Mouse (Mus musculus): ENCODE measurements around the gene Capns1.
A peak's percentile ranks its signal among the peaks of the same experiment; 100 is the strongest.
"Not testable (repeated sequence)": the region's sequence is repeated elsewhere in the genome, so short reads cannot be mapped to it uniquely, and the experiment has no call there.

Gene Capns1

GRCm38 (mm10) chr7:30198481-30198971 lies at the start of gene Capns1:
Gene Capns1 (minus strand): TSS chr7:30198811.
- DNase-seq = peak; percentile 58

DNA sequence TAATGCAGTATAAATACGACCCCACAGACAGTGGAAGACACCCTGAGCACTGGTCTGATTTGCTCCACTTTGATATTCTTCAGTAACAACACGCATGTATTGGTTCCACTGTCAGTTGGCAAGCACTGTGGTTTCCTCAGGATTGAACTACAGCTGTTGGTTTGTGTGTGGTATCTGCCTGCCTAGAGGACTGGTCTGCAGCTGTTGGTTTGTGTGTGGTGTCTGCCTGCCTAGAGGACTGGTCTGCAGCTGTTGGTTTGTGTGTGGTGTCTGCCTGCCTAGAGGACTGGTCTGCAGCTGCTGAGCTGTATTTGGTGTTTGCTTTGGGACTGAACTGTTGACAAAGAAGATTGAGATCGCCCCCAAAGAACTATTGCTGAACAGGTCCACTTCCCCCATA lies 38.8 kb upstream of the Capns1 start:
- not testable (repeated sequence) for DNase-seq

- DNase-seq = no peak
These were observed 37.0 kb upstream of the Capns1 start, which contains the start of gene Ovol3 for GRCm38 (mm10) chr7:30235625-30236024. Gene Ovol3 (minus strand): TSS chr7:30235725.

DNA sequence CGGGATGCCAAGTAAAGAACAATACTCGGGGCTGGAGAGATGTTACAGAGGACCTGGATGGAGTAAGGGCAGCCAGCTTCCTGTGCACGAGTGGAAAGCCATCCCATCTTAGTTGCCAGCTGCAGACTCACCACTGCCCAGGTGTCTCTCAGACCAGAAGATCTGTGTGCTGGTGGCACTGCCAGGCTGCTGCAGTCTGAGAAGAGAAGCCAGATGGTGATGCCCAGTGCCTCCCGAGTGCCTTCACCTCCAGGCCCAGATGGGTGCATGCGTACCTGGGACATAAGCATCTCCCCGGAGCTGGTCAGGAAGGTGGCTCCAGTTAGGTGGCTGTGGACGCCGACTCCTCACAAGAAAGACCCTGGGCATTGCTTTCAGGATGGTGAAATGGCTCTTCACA lies 36.5 kb upstream of the Capns1 start:
- no peak for DNase-seq

DNA sequence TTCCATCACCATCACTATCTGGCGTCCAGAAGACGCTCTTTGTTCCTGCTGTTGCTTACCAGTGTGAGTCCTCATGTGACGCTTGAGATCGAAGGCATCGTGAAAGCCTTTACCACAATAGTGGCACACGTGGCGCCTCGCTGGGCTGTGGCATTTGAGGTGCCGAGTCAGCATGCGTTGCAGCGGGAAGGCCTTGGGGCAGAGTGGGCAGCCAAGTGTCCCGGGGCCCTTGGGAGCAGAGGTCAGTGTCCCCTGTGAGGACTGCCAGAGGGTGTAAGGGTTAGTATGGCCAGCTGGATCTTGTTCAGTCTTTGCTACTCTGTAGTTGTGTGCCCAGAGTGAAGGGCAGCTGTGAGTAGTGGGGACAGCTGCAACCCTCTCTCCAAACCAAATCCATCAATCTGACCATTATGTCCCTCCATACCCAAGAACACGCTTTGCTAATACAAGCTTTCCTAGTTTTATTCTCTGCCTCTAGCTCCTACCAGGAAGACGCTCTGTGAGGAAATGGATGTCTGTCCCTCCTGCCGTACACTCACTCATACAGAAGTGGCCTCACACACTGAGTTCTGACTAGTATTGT lies 35.8 kb upstream of the Capns1 start:
- DNase-seq = no peak

GRCm38 (mm10) chr7:30233387-30233786 lies 34.8 kb upstream of the Capns1 start:
- peak; percentile 35 to 40 for DNase-seq

DNA sequence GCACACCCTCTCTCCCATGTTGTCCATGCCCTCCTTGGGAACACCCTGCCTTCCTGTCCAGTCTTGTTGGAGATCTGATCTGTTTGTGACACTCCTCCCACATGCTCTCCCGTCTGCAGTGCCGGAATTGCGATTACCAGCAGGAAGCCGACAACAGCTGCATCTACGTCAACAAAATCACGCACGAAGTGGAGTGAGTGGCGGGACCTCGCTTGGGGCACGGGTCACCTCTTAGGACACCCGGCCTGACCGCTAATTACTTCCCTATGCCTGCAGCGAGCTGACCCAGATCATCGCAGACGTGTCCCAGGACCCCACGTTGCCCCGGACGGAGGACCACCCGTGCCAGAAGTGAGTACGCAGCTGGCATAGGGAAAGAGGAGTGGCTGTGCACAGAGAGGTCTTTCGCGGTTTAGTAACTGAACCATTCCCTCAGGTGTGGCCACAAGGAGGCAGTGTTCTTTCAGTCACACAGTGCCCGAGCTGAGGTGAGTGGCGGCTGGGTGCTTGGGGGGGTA lies 34.1 kb upstream of the Capns1 start:
- DNase-seq = peak; percentile 61 to 66

DNA sequence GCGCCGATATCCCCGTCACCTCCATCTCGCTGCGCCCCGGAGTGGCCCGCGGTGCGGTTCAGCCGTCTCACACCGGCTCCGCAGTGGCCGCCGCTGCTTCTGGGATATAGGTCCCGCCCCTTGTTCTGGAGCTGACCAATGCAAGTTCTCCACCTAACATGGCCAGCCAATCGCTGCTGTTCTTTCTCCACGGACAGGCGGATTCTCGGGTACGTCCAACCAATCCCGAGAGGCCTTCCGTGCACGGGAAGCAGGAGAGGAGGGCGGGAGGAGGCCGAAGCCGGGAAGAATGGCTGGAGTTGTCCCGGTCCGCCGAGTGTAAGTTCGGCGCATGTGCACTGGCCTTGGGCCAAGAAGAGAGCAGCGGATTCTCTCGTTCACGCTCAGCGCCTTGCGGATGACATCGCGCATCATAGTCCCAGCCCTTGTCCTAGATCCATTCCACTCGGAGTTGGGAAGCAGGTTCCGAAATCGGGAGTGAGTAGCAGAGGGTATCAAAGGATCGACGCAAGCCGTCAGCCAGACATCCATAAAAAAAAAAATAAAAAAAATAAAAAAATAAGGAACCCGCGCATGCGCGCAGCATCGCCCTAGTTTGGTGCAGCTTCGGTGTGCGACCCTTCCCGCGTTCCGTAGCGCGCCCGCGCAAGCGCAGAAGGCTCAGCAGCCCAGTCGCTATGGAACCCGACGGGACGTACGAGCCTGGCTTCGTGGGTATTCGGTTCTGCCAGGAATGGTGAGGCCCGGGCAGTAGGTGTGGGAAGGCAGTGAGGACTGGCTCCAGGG lies 33.3 kb upstream of the Capns1 start, which contains the start of the genes Polr2i and Tbcb:
Gene Polr2i (plus strand): TSS at position 280 of the 786 bp plus-strand sequence.
Gene Tbcb (minus strand): TSS at position 604 of the 786 bp plus-strand sequence.
- peak; percentile 99 for DNase-seq

GRCm38 (mm10) chr7:30231328-30231668 lies 32.7 kb upstream of the Capns1 start:
- DNase-seq = no peak

GRCm38 (mm10) chr7:30224206-30224605 lies 25.6 kb upstream of the Capns1 start:
- no peak for DNase-seq

- no peak for DNase-seq
These were observed 23.6 kb upstream of the Capns1 start for GRCm38 (mm10) chr7:30222205-30222604.

- no peak for DNase-seq
These were observed 22.8 kb upstream of the Capns1 start for GRCm38 (mm10) chr7:30221433-30221832.

GRCm38 (mm10) chr7:30220008-30220356 lies 21.4 kb upstream of the Capns1 start:
- no peak for DNase-seq

GRCm38 (mm10) chr7:30219293-30220007 lies 20.8 kb upstream of the Capns1 start:
- DNase-seq = peak; percentile 57 to 62

- DNase-seq = no peak
These were observed 18.7 kb upstream of the Capns1 start for GRCm38 (mm10) chr7:30217277-30217676.

GRCm38 (mm10) chr7:30216723-30217151 lies 18.1 kb upstream of the Capns1 start:
- DNase-seq = peak; percentile 83 to 87

DNA sequence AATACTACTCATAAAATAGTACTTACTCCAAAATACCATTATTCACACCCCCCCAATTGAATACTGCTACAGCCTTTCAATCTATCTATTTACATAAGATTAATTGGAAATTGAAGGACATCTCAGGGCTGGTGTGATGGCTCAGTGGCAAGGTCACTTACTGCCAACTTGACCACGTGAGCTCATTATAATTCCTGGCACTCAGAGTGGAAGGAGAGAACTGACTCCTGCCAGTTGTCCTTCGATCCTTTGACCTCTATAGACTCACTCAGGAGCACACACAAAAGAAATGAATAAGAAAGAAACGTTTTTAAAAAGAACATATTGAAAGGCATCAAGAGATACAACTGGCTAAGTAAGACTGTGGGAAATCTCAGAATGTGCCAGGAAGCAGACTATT lies 17.3 kb upstream of the Capns1 start:
- no peak for DNase-seq

DNA sequence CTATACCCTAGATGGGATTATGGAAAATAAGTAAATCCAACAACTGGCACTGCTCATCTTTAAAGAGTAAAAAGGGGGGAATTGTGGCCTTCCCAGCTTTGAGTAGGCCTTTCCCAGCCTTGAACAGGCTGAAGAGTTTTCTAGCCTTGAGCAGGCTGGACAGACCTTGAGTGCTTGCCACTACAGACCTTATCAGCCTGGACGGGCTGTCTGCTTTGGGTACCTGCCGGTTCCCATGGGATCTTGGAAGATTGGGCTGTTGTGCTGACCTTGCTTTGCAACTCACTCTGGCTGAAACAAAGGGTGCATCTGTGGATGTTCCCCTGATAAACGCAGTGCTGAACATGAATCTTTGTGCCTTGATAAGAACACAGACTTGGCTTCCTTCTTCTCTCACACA lies 15.3 kb upstream of the Capns1 start:
- DNase-seq = no peak

GRCm38 (mm10) chr7:30211025-30211424 lies 12.4 kb upstream of the Capns1 start:
- no peak for DNase-seq

- not testable (repeated sequence) for DNase-seq
These were observed 7.8 kb upstream of the Capns1 start for GRCm38 (mm10) chr7:30206364-30206763.

DNA sequence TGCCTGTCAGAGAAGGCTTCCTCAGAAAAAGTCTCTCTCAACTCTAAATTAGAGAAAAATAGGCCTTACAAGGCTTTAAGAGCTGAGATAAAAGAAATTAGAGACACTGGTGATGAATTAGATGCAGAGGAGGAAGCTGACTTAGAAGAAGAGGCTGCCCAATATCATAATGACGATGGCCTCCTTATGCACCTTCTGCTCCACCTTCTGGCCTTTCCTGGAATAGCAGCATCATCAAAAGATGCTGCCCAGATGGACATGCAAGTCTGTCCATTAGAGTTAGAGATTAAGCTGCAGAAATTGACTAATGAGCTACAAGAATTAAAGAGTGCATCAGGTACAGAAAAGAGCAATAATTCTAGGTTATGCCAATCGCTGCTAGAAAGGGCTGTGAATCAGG lies 6.8 kb upstream of the Capns1 start:
- peak; percentile 77 to 88 for DNase-seq

DNA sequence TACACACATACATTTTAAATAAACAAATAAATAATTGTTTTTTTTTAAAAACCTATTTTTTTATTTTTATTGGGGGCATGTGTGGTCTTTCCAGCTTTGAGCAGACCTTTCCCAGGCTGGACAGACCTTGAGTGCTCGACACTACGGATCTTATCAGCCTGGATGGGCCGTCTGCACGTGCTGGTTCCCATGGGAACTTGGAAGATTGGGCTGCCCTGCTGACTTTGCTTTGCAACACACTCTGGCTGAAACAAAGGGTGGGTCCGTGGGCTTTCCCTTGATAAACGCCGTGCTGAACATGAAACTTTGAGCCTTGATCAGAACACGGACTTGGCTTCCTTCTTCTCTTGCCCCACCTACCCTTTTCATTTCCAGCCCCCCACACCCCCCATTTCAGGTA lies 5.8 kb upstream of the Capns1 start:
- DNase-seq = no peak
